Mouse (Mus musculus) megakaryocyte, embryonic 14.5 days (primary cell): Measurements from ENCODE around the gene Gtf2h2. TPM values are rescaled to one million over a fixed set of nuclear protein-coding genes. Genes with fewer than 3 reads are reported as not detected.

ENCODE experiments used
- H3K27me3 ChIP-seq: replicated peaks from 2 replicates; pipeline ENCODE3; 2012; ENCODE audit warnings: inconsistent platforms
- H3K36me3 ChIP-seq: replicated peaks from 2 replicates; pipeline ENCODE3; 2012; ENCODE audit warnings: low read length, inconsistent platforms, mixed read lengths
- H3K4me1 ChIP-seq: 2 replicates; pipeline ENCODE4 v1.6.1; 2012; ENCODE audit warnings: inconsistent platforms
- H3K4me3 ChIP-seq: replicated peaks from 2 replicates; pipeline ENCODE3; 2012; ENCODE audit warnings: moderate library complexity, mild to moderate bottlenecking, inconsistent platforms
- H3K9me3 ChIP-seq: 2 replicates; pipeline ENCODE4 v1.6.1; 2012; ENCODE audit warnings: inconsistent platforms
- FLI1 ChIP-seq: IDR thresholded peaks from 2 replicates; pipeline ENCODE4 v1.6.1; 2012; ENCODE audit warnings: low read length, inconsistent platforms, mixed read lengths
- GATA1 ChIP-seq: IDR thresholded peaks from 3 replicates; pipeline ENCODE4 v1.6.1; 2012; ENCODE audit warnings: mixed read lengths, low read length, inconsistent platforms, borderline replicate concordance
- polyA plus RNA-seq: library from polyadenylated mRNA; stranded (reverse); fragments of >175 nt; gene quantifications from 2 replicates; pipeline ENCODE4 v1.2.3, GENCODE M21; 2012; ENCODE audit warnings: low replicate concordance; ENCODE audit not compliant: insufficient read depth

Gtf2h2 gene
- polyA plus RNA-seq, 1 experiment = 10.0 TPM

DNA sequence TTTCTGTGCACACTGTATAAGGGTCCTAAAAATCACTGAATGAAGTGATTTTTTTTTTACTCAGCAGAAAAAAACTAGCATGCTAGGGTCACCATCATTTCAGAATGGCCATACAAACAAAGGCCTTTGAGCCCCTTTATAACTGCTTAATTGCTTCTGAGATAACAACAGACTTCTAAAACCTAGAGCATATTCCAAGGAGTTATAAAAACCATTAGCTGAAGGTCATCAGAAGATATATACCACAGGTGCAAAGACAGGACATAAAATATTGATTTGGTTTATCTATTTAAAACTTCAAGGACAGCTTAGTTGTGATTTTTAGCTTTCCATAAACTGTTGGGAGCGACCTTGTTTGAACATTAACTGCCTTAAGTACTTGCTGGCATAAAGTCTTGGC lies 78.0 kb downstream of the Gtf2h2 start:
- no peak for TF ChIP-seq FLI1
- TF ChIP-seq GATA1 = no peak
- Histone ChIP-seq H3K4me3 (no peak overlapping the region), H3K4me1 (no peaks in the 10 kb centered on the region), H3K9me3 (peaks cover 39% of the 10 kb centered on the region), H3K27me3 (no peaks in the 10 kb centered on the region), H3K36me3 (no peaks in the 10 kb centered on the region)

Other genes starting within 250 kb of the Gtf2h2 start
- 0.28 TPM in 1 of 2 replicates, not detected in the other for gene Naip5, start 246.3 kb downstream of the Gtf2h2 start, polyA plus RNA-seq
- gene Naip6, start 174.9 kb downstream of the Gtf2h2 start, polyA plus RNA-seq = 0.31 TPM in 1 of 2 replicates, not detected in the other
- 0.02 TPM in 1 of 2 replicates, not detected in the other for gene Naip1, start 39.7 kb downstream of the Gtf2h2 start, polyA plus RNA-seq
- not detected in 2 replicates for gene Ocln, start 60.1 kb upstream of the Gtf2h2 start, polyA plus RNA-seq
- gene Marveld2, start 124.4 kb upstream of the Gtf2h2 start, polyA plus RNA-seq = 0.27 TPM in 1 of 2 replicates, not detected in the other
- gene Ak6, start 158.4 kb upstream of the Gtf2h2 start, polyA plus RNA-seq = 1.8 and 21.1 TPM in 2 replicates
- 13.2 and 17.2 TPM in 2 replicates for gene Rad17, start 158.5 kb upstream of the Gtf2h2 start, polyA plus RNA-seq
- gene Taf9, start 159.0 kb upstream of the Gtf2h2 start, polyA plus RNA-seq = 2.6 and 10.8 TPM in 2 replicates
- 0.47 TPM in 1 of 2 replicates, not detected in the other for gene Ccdc125, start 177.1 kb upstream of the Gtf2h2 start, polyA plus RNA-seq
- 15.0 and 19.6 TPM in 2 replicates for gene Cdk7, start 238.4 kb upstream of the Gtf2h2 start, polyA plus RNA-seq